Mouse (Mus musculus) megakaryocyte-erythroid progenitor cell, adult 5 weeks (primary cell): ENCODE measurements around the gene Lrrc29. TPM values are rescaled to one million over a fixed set of nuclear protein-coding genes. Genes with fewer than 3 reads are reported as not detected.

Experiments
- polyA plus RNA-seq: library from polyadenylated mRNA; stranded (reverse); fragments of >175 nt; gene quantifications from 2 replicates; pipeline ENCODE4 v1.2.3, GENCODE M21; 2012

Lrrc29 gene
- 1.2 and 1.3 TPM in 2 replicates for polyA plus RNA-seq

GRCm38 (mm10) chr8:105326141-105326672 is at the start of gene Lrrc29, which contains the start of gene Tmem208:
Gene Lrrc29 (minus strand): TSS chr8:105326278.
Gene Tmem208 (plus strand): TSS chr8:105326354.

GRCm38 (mm10) chr8:105373032-105373431 is 47.0 kb upstream of the Lrrc29 start, which contains the start of gene Plekhg4:
Gene Plekhg4 (plus strand): TSS chr8:105373274.

GRCm38 (mm10) chr8:105348450-105349095 is 22.5 kb upstream of the Lrrc29 start, which contains the start of gene Slc9a5:
Gene Slc9a5 (plus strand): TSS chr8:105348843.

GRCm38 (mm10) chr8:105347428-105348221 is 21.5 kb upstream of the Lrrc29 start, which contains the start of gene Fhod1:
Gene Fhod1 (minus strand): TSS chr8:105347953.

GRCm38 (mm10) chr8:105305211-105306145 is 20.6 kb downstream of the Lrrc29 start, which contains the start of gene Elmo3:
Gene Elmo3 (plus strand): TSS chr8:105305601.

GRCm38 (mm10) chr8:105297511-105298192 is 28.4 kb downstream of the Lrrc29 start, which contains the start of gene E2f4:
Gene E2f4 (plus strand): TSS chr8:105297663.

GRCm38 (mm10) chr8:105295895-105296573 is 30.0 kb downstream of the Lrrc29 start, which contains the start of gene Exoc3l:
Gene Exoc3l (minus strand): TSS chr8:105296101.

GRCm38 (mm10) chr8:105289805-105290460 is 36.1 kb downstream of the Lrrc29 start, which contains the start of gene 4931428F04Rik:
Gene 4931428F04Rik (minus strand): TSS chr8:105289864.

GRCm38 (mm10) chr8:105275840-105276239 is 50.2 kb downstream of the Lrrc29 start, which contains the start of gene Nol3:
Gene Nol3 (plus strand): TSS chr8:105276140.

GRCm38 (mm10) chr8:105269461-105269947 is 56.6 kb downstream of the Lrrc29 start, which contains the start of gene Hsf4:
Gene Hsf4 (plus strand): TSS chr8:105269801.

GRCm38 (mm10) chr8:105264024-105264982 is 61.8 kb downstream of the Lrrc29 start, which contains the start of the genes Tradd and Fbxl8:
Gene Tradd (minus strand): TSS chr8:105264609.
Gene Fbxl8 (plus strand): TSS chr8:105264648.

Other genes with a start within 250 kb of the Lrrc29 start
- gene Ces3b, start 242.5 kb downstream of the Lrrc29 start, polyA plus RNA-seq = not detected in 2 replicates
- not detected in 2 replicates for gene Ces4a, start 194.5 kb downstream of the Lrrc29 start, polyA plus RNA-seq
- gene Cbfb, start 155.6 kb downstream of the Lrrc29 start, polyA plus RNA-seq = 37.9 and 39.6 TPM in 2 replicates
- 5.9 and 6.6 TPM in 2 replicates for gene D230025D16Rik, start 101.1 kb downstream of the Lrrc29 start, polyA plus RNA-seq
- 2.3 and 3.5 TPM in 2 replicates for gene B3gnt9, start 71.1 kb downstream of the Lrrc29 start, polyA plus RNA-seq
- 29.0 and 32.2 TPM in 2 replicates for gene Tradd, start 61.7 kb downstream of the Lrrc29 start, polyA plus RNA-seq
- 6.1 and 10.2 TPM in 2 replicates for gene Fbxl8, start 61.6 kb downstream of the Lrrc29 start, polyA plus RNA-seq
- gene Hsf4, start 56.5 kb downstream of the Lrrc29 start, polyA plus RNA-seq = 0.05 and 0.12 TPM in 2 replicates
- gene Nol3, start 50.1 kb downstream of the Lrrc29 start, polyA plus RNA-seq = 0.22 TPM in 1 of 2 replicates, not detected in the other
- 3.8 and 4.6 TPM in 2 replicates for gene 4931428F04Rik, start 36.4 kb downstream of the Lrrc29 start, polyA plus RNA-seq
- 5.4 and 6.5 TPM in 2 replicates for gene Exoc3l, start 30.2 kb downstream of the Lrrc29 start, polyA plus RNA-seq
- gene E2f4, start 28.6 kb downstream of the Lrrc29 start, polyA plus RNA-seq = 60.7 and 71.9 TPM in 2 replicates
- gene Elmo3, start 20.7 kb downstream of the Lrrc29 start, polyA plus RNA-seq = 1.5 and 2.0 TPM in 2 replicates
- 23.7 and 24.6 TPM in 2 replicates for gene Tmem208, start 76 bp upstream of the Lrrc29 start, polyA plus RNA-seq
- 23.7 and 27.7 TPM in 2 replicates for gene Fhod1, start 21.7 kb upstream of the Lrrc29 start, polyA plus RNA-seq
- 2.1 and 2.9 TPM in 2 replicates for gene Slc9a5, start 22.6 kb upstream of the Lrrc29 start, polyA plus RNA-seq
- gene Plekhg4, start 47.0 kb upstream of the Lrrc29 start, polyA plus RNA-seq = 0.06 and 0.10 TPM in 2 replicates
- not detected in 2 replicates for gene Kctd19, start 87.2 kb upstream of the Lrrc29 start, polyA plus RNA-seq
- gene Lrrc36, start 87.3 kb upstream of the Lrrc29 start, polyA plus RNA-seq = 0.42 and 0.69 TPM in 2 replicates
- gene Tppp3, start 145.2 kb upstream of the Lrrc29 start, polyA plus RNA-seq = 1.6 and 2.3 TPM in 2 replicates
- gene Zdhhc1, start 170.6 kb upstream of the Lrrc29 start, polyA plus RNA-seq = 15.9 and 23.7 TPM in 2 replicates
- gene Hsd11b2, start 192.5 kb upstream of the Lrrc29 start, polyA plus RNA-seq = 0.16 TPM in 1 of 2 replicates, not detected in the other
- gene Atp6v0d1, start 239.8 kb upstream of the Lrrc29 start, polyA plus RNA-seq = 44.5 and 45.7 TPM in 2 replicates